Mouse (Mus musculus) intestine, embryonic 14.5 days (tissue): ENCODE results near the gene Wipf1. TPM values are rescaled to one million over a fixed set of nuclear protein-coding genes. Genes with fewer than 3 reads are reported as not detected.
A peak's percentile ranks its signal among the peaks of the same experiment; 100 is the strongest.

Source experiments
- ATAC-seq: fragments of 200-750 bp; cut with Nextera tagmentation; replicated peaks from 2 replicates; pipeline ENCODE4 v1.8.0; 2017; ENCODE audit warnings: low read depth, moderate number of reproducible peaks, moderate TSS enrichment, moderate library complexity; ENCODE audit not compliant: low FRiP score, low TSS enrichment
- DNase-seq: peaks from one replicate; pipeline ENCODE4 v3.0.0-alpha.2; 2018; ENCODE audit warnings: low spot score
- H3K27ac ChIP-seq: fragments of 300-500 bp; sonication (generic); 2 replicates; pipeline ENCODE4 v1.5.1; 2014; ENCODE audit warnings: low read depth, mild to moderate bottlenecking, control low read depth
- H3K27me3 ChIP-seq: fragments of 300-500 bp; sonication (generic); replicated peaks from 2 replicates; pipeline ENCODE4 v1.6.1; 2014; ENCODE audit warnings: low read length, control low read depth; ENCODE audit not compliant: control insufficient read depth, insufficient read depth
- H3K36me3 ChIP-seq: fragments of 300-500 bp; sonication (generic); 2 replicates; pipeline ENCODE4 v1.6.1; 2014; ENCODE audit warnings: low read length, control low read depth; ENCODE audit not compliant: control insufficient read depth, insufficient read depth
- H3K4me1 ChIP-seq: fragments of 300-500 bp; sonication (generic); replicated peaks from 2 replicates; pipeline ENCODE4 v1.6.1; 2014; ENCODE audit warnings: low read length, control low read depth, mixed read lengths; ENCODE audit not compliant: control insufficient read depth, insufficient read depth
- H3K4me2 ChIP-seq: fragments of 300-500 bp; sonication (generic); 2 replicates; pipeline ENCODE4 v1.6.1; 2014; ENCODE audit warnings: low read length
- H3K4me3 ChIP-seq: fragments of 300-500 bp; sonication (generic); 2 replicates; pipeline ENCODE4 v1.5.1; 2014; ENCODE audit warnings: low read depth, low read length, control low read depth, mixed read lengths
- H3K9ac ChIP-seq: fragments of 300-500 bp; sonication (generic); 2 replicates; pipeline ENCODE4 v1.6.1; 2014; ENCODE audit warnings: mild to moderate bottlenecking, low read length
- H3K9me3 ChIP-seq: fragments of 300-500 bp; sonication (generic); 2 replicates; pipeline ENCODE4 v1.6.1; 2016; ENCODE audit warnings: low read length, control low read depth; ENCODE audit not compliant: control insufficient read depth
- WGBS: fragments of 180-500 bp; shearing (Covaris S2); extraction: QIAGEN DNeasy Blood & Tissue Kit; methylation state at CpG from one replicate; pipeline ENCODE4 v1.1.7; 2014; 5-methylcytosine and 5-hydroxymethylcytosine counted together
- polyA plus RNA-seq: library from polyadenylated mRNA; unstranded; fragments of >200 nt; fragmentation: Nextera tagmentation; extraction: Ambion mirVana; gene quantifications from 2 replicates; pipeline ENCODE4 v1.2.1, GENCODE M21; 2014

The Wipf1 gene
- polyA plus RNA-seq, 1 experiment from 2014 or later = 13.6 TPM

DNA sequence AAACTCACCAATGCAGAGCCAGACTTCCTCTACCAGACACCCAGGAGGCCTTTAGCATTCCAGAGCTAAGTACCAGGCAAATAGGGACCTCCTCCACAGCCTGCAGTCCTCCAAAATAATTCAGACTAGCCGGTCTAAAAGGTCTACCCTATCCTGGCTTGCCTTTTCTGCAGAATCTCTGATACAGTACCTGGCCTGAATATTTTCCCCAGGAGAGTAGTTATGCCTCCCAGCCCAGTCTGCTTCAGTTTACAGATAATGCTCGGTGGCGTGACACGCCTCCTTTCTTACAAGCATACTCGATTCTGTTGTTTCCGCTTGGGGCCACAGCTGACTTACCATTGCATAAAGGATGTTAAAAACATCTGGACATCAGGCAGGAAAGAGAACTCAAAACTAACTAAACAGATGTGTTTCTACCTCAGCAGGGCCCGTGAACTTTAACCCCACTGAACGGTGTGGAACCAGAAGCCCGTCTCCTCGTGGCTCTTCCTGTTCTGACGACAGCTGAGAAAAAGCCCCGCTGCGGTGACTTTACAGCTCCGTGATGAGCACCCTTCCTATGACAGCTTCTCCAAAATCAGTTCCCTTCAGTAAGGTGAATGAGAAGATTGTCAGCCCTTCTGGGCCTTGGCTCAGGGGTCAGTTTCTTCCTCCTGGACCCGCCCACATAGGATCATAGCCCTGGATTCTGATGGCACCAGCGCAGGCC, 33.8 kb downstream of the Wipf1 start:
- Histone ChIP-seq H3K27me3 (no peaks in the 10 kb centered on the region), H3K27ac (peak overlapping the region; percentile 57), H3K9me3 (no peaks in the 10 kb centered on the region), H3K4me3 (no peak overlapping the region), H3K36me3 (no peaks in the 10 kb centered on the region), H3K4me2 (peak overlapping the region; percentile 23; the same call in 1 of the 2 replicates), H3K4me1 (peaks cover 32% of the 10 kb centered on the region), H3K9ac (no peak overlapping the region)
- WGBS = 27% methylated on average over 16 of the region's 16 CpGs
- DNase-seq = no peak
- no peak for ATAC-seq

DNA sequence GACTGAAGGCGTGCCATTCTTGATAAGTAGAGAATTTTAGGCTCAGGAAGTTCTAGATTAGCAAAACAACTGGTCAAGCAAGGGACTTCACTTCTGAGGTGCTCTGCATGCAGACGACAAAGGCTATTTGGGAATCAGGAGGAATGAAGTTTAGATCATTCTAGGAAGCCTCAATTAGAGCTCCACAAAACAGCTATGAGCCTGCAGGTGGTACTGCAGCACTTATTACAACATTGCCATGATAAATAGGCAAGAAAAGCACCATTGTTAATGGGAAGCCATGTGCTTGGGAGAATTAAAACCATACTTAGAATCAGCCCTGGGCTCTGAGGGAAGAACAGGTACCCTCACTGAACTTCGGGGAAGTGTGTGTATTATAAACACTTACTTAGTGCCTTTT, 36.0 kb downstream of the Wipf1 start:
- 63% methylated on average over 3 of the region's 3 CpGs for WGBS

GRCm38 (mm10) chr2:73491442-73492241, 37.9 kb downstream of the Wipf1 start:
- Histone ChIP-seq H3K27me3 (no peaks in the 10 kb centered on the region), H3K9ac (no peak overlapping the region), H3K4me1 (peaks cover 34% of the 10 kb centered on the region), H3K27ac (peak overlapping the region; percentile 4), H3K4me3 (no peak overlapping the region), H3K36me3 (0 out of 2 replicates have a peak, but pooled peaks cover 3% of the 10 kb centered on the region), H3K9me3 (no peaks in the 10 kb centered on the region), H3K4me2 (no peak overlapping the region)
- DNase-seq (peak; percentile 68), ATAC-seq (0 out of 2 replicates have a peak, but pooled peaks have one; percentile 33)
- WGBS = 39% methylated on average over 9 of the region's 9 CpGs

More for the DNA sequence above, 36.0 kb downstream of the Wipf1 start:
- no peak overlapping the region for H3K9ac ChIP-seq
- H3K36me3 ChIP-seq = no peaks in the 10 kb centered on the region
- H3K9me3 ChIP-seq = no peaks in the 10 kb centered on the region
- no peak overlapping the region for H3K4me3 ChIP-seq
- no peak overlapping the region for H3K4me2 ChIP-seq
- ATAC-seq = no peak
- H3K4me1 ChIP-seq = peaks cover 36% of the 10 kb centered on the region
- no peak for DNase-seq
- H3K27me3 ChIP-seq = no peaks in the 10 kb centered on the region
- H3K27ac ChIP-seq = no peak overlapping the region

- 94% methylated on average over 1 of the region's 1 CpGs for WGBS
- peak overlapping the region; percentile 4; the same call in 1 of the 2 replicates for H3K27ac ChIP-seq
- H3K36me3 ChIP-seq = 0 out of 2 replicates have a peak, but pooled peaks cover 3% of the 10 kb centered on the region
- H3K27me3 ChIP-seq = no peaks in the 10 kb centered on the region
- DNase-seq (no peak), ATAC-seq (no peak)
- H3K4me2 ChIP-seq = no peak overlapping the region
- H3K9me3 ChIP-seq = no peaks in the 10 kb centered on the region
- peaks cover 24% of the 10 kb centered on the region for H3K4me1 ChIP-seq
- H3K4me3 ChIP-seq = no peak overlapping the region
- no peak overlapping the region for H3K9ac ChIP-seq
These were observed 39.1 kb downstream of the Wipf1 start for GRCm38 (mm10) chr2:73490466-73490865.

GRCm38 (mm10) chr2:73486120-73486601, 43.4 kb downstream of the Wipf1 start:
- H3K4me3 ChIP-seq = no peak overlapping the region
- no peak overlapping the region for H3K9ac ChIP-seq
- H3K4me2 ChIP-seq = no peak overlapping the region
- no peaks in the 10 kb centered on the region for H3K9me3 ChIP-seq
- no peak overlapping the region for H3K27ac ChIP-seq
- WGBS = 76% methylated on average over 8 of the region's 8 CpGs
- DNase-seq (no peak), ATAC-seq (no peak)
- 0 out of 2 replicates have a peak, but pooled peaks cover 3% of the 10 kb centered on the region for H3K36me3 ChIP-seq
- H3K27me3 ChIP-seq = no peaks in the 10 kb centered on the region
- peaks cover 20% of the 10 kb centered on the region for H3K4me1 ChIP-seq

GRCm38 (mm10) chr2:73485236-73486119, 44.1 kb downstream of the Wipf1 start:
- DNase-seq (peak; percentile 60), ATAC-seq (no peak; the same call in 1 of the 2 replicates)

GRCm38 (mm10) chr2:73484561-73485235, 44.8 kb downstream of the Wipf1 start:
- H3K27me3 ChIP-seq = no peaks in the 10 kb centered on the region
- 0 out of 2 replicates have a peak, but pooled peaks cover 3% of the 10 kb centered on the region for H3K36me3 ChIP-seq
- H3K4me1 ChIP-seq = peaks cover 12% of the 10 kb centered on the region; the same call in 1 of the 2 replicates
- no peak overlapping the region for H3K9ac ChIP-seq
- DNase-seq (no peak), ATAC-seq (no peak)
- H3K4me2 ChIP-seq = peak overlapping the region; percentile 32
- no peak overlapping the region for H3K4me3 ChIP-seq
- WGBS = 30% methylated on average over 15 of the region's 15 CpGs
- no peaks in the 10 kb centered on the region for H3K9me3 ChIP-seq
- peak overlapping the region; percentile 66; the same call in 1 of the 2 replicates for H3K27ac ChIP-seq

More at GRCm38 (mm10) chr2:73485236-73486119, 44.1 kb downstream of the Wipf1 start:
- H3K27ac ChIP-seq = peak overlapping the region; percentile 66; the same call in 1 of the 2 replicates
- H3K4me3 ChIP-seq = no peak overlapping the region; the same call in 1 of the 2 replicates
- H3K4me2 ChIP-seq = peak overlapping the region; percentile 32
- peaks cover 16% of the 10 kb centered on the region; the same call in 1 of the 2 replicates for H3K4me1 ChIP-seq
- H3K36me3 ChIP-seq = 0 out of 2 replicates have a peak, but pooled peaks cover 3% of the 10 kb centered on the region
- no peaks in the 10 kb centered on the region for H3K9me3 ChIP-seq
- WGBS = 61% methylated on average over 26 of the region's 26 CpGs
- no peak overlapping the region for H3K9ac ChIP-seq
- no peaks in the 10 kb centered on the region for H3K27me3 ChIP-seq
